Comparison of ENCODE assay signal across 9 mouse cellular contexts in genomic region chr4:106787830-106788229, GRCm38 (mm10). TPM values are rescaled to one million over a fixed set of nuclear protein-coding genes. Genes with fewer than 3 reads are reported as not detected.
A peak's percentile ranks its signal among the peaks of the same experiment; 100 is the strongest.
DNase-seq lines count a peak whose midpoint lies in the region; ATAC-seq lines count a peak whose summit lies in the region.
"Had no signal": no experiment of that assay in that cellular context is flagged by ENCODE, and none has a peak within 500 bp of the region (broad histone marks: within the 10 kb centered on the region; RNA-seq: fewer than 3 reads in every experiment).

No protein-coding gene starts in this region.

- ATAC-seq in heart, embryonic 16.5 days (replicated peaks; ENCODE audit: extremely low read depth, insufficient read depth, low FRiP score), result peak; percentile 38; the same call in 1 of the 2 replicates
- ATAC-seq: Patski had no signal

- intact Hi-C loops in heart, postnatal 36 days (cut with DNase I), result no loop called here

- H3K4me2 ChIP-seq in heart, embryonic 16.5 days (ENCODE audit: low read depth, low read length), result no peak overlapping the region

- H3K27ac ChIP-seq in heart, embryonic 16.5 days (ENCODE audit: low read length), result peak overlapping the region; percentile 90

- H3K4me3 ChIP-seq in heart, embryonic 16.5 days (ENCODE audit: low read length), result no peak overlapping the region

- H3K27me3 ChIP-seq in heart, embryonic 16.5 days (ENCODE audit: control insufficient read depth, insufficient read depth, low read length), result no peaks in the 10 kb centered on the region
- H3K27me3 ChIP-seq: Patski had no signal

- H3K9me3 ChIP-seq in heart, embryonic 16.5 days (replicated peaks; ENCODE audit: control insufficient read depth, low read length), result no peaks in the 10 kb centered on the region

- no peaks in the 10 kb centered on the region for H3K36me3 ChIP-seq in heart, embryonic 16.5 days (ENCODE audit: control insufficient read depth, insufficient read depth)

- DNase-seq in heart, adult 11 months, result peak; percentile 95
- no peak for DNase-seq in heart, postnatal 36 days
- peak; percentile 54 for DNase-seq in urinary bladder, postnatal 14 days (ENCODE audit: low spot score)
- DNase-seq in urinary bladder, postnatal 10 days (ENCODE audit: low spot score), result no peak
- DNase-seq in lung, postnatal 36 days, result peak; percentile 22
- peak; percentile 33 for DNase-seq in yolk sac, embryonic 10.5 days (ENCODE audit: low spot score)
- no peak for DNase-seq in urinary bladder, adult 2 months (ENCODE audit: low spot score)

- peaks cover 56% of the 10 kb centered on the region for H3K4me1 ChIP-seq in heart, embryonic 16.5 days (ENCODE audit: control insufficient read depth, insufficient read depth, low read length)

- 35% methylated on average over 7 of the region's 7 CpGs for WGBS in heart, embryonic 16.5 days

- no peak overlapping the region for H3K9ac ChIP-seq in heart, embryonic 16.5 days (ENCODE audit: low read length)

RNA-seq across cellular contexts. Expression of gene Acot11, which starts 17.0 kb away (rescaled TPM):
- total RNA-seq in heart, postnatal 36 days (2021), result 10 to 100 TPM; 34.3 to 39.8 TPM
- polyA plus RNA-seq in heart, embryonic 16.5 days (2015; fragmentation: Nextera tagmentation; extraction: Ambion mirVana), result 7.9 and 8.1 TPM in 2 replicates
- polyA plus RNA-seq in urinary bladder, adult 2 months (2012; rRNA removed), result 7.2 and 11.2 TPM in 2 replicates

RNA-seq across cellular contexts. Expression of gene Fam151a, which starts 54.1 kb away (rescaled TPM):
- under 1 TPM; 0.27 to 0.86 TPM for total RNA-seq in heart, postnatal 36 days (2021)
- polyA plus RNA-seq in heart, embryonic 16.5 days (2015; fragmentation: Nextera tagmentation; extraction: Ambion mirVana), result 0.24 TPM in 1 of 2 replicates, not detected in the other
- 0.61 and 0.81 TPM in 2 replicates for polyA plus RNA-seq in urinary bladder, adult 2 months (2012; rRNA removed)
- polyA plus RNA-seq: Patski had no signal

RNA-seq across cellular contexts. Expression of gene Mroh7, which starts 57.1 kb away (rescaled TPM):
- under 1 TPM; 0.08 to 0.27 TPM for total RNA-seq in heart, postnatal 36 days (2021)
- polyA plus RNA-seq in heart, embryonic 16.5 days (2015; fragmentation: Nextera tagmentation; extraction: Ambion mirVana), result 0.42 and 0.54 TPM in 2 replicates
- polyA plus RNA-seq in urinary bladder, adult 2 months (2012; rRNA removed), result 2.0 and 3.6 TPM in 2 replicates

Comparison
In these comparisons a context has a peak if more than half of its experiments do, and no peak if none do; other contexts are left out.
1. DNase-seq: peak in heart, adult 11 months (single experiment), urinary bladder, postnatal 14 days (single experiment), lung, postnatal 36 days (single experiment) and yolk sac, embryonic 10.5 days (single experiment); none in heart, postnatal 36 days (0 of 2), urinary bladder, postnatal 10 days (single experiment) and urinary bladder, adult 2 months (single experiment).